Mouse (Mus musculus) liver (tissue): ENCODE measurements around the gene Ssu72.

Experiments used
- DNase-seq: peaks from one replicate; pipeline ENCODE4 v3.0.0-alpha.2; 2020; ENCODE audit warnings: mixed read lengths

Gene Ssu72

DNA sequence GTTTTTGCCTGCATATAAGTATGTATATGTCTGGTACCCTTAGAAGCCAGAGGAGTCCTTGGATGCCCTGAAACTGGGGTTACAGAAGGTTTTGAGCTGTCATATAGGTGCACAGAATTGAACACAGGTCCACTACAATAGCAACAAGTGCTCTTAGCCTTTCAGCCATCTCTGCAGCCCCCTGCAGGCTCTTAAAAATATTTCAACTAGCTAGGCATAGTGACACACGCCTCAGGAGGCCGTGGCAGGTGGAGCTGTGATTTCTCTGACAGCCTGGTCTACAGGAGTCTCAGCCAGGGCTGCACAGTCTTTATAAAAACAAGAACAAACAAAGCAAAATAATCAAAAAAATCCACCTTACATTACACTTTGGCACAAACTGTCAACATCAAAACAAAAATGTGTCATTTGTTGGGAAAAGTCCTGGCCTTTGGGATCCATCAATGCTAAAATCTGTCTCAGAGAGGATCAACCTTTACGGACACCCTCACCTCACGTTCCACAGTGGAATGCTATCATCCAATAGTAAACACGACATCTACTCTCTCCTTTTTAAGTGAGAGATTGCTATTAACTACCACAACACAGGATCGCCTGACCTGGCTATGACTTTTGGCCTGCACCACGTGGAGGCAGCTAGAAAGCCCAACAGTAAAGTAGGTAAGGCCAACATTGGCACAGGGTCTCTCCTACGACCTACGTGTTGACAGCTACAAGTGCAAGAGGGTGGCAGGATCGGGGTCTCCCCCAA is 55.4 kb downstream of the Ssu72 start:
- peak; percentile 49 for DNase-seq

- peak; percentile 97 for DNase-seq
These were observed 56.2 kb downstream of the Ssu72 start, which contains the start of gene Atad3a for GRCm38 (mm10) chr4:155760613-155761355. Atad3a (minus strand) TSS chr4:155761093.

GRCm38 (mm10) chr4:155761356-155762099 is 56.9 kb downstream of the Ssu72 start:
- no peak for DNase-seq

DNA sequence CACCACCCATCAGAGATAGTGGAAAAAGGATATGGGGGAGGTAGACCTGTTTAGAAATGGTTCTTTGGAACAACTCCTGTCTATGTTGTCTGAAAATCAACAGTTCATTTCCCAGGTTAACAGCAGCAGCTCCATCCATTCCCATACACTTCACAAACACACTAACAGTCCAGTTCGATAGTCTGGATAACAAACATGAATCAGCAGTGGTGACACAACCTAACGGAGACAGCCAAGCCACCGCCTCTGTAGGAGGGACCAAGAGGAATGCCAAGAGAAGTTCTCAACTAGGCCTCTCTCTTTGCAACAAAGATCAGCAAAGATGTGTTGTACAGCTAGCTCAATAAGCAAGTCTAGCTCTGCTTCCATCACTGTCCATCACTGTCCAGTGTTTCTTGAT is 57.8 kb downstream of the Ssu72 start:
- DNase-seq = no peak

DNA sequence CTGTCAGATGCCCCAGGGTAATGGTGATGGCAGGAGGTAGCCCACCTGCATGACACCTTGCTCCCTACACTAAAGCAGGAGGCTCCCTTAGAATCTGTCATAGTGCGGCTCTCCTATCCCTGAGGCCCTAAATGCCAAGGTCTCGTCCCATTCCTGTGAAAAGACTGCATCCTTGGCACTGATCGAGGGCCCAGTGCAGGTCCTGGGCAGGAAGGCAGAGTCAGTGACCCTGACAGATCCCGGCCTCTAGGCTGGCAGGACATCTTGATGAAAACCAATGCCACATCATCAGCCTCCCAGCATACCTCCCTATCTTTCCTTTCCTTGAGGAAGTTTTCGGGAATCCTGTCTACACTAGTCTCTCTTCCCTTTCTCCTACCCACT is 64.9 kb downstream of the Ssu72 start:
- no peak for DNase-seq

- peak; percentile 91 for DNase-seq
These were observed 65.4 kb downstream of the Ssu72 start for GRCm38 (mm10) chr4:155769880-155770512.

GRCm38 (mm10) chr4:155770626-155771025 is 66.0 kb downstream of the Ssu72 start:
- DNase-seq = no peak

- no peak for DNase-seq
These were observed 67.1 kb downstream of the Ssu72 start for GRCm38 (mm10) chr4:155771706-155772105.

DNA sequence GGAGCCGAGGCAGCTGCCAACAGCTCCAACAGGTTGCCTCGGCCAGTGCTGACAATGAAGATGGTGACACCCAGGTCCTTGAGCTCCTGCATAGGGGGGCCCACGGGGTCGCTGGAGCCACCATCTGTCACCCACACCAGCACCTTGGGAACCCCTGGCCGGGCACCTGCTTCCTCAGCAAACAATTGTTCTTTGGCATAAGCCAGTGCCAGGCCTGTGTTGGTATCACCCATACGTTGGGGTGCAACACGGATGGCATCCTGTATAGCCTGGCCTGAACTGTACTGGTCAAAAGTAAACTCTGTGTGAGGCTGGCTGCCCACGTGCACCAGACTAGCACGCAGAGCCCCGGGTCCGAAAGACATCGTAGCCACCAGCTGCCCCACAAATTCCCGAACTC is 68.2 kb downstream of the Ssu72 start:
- no peak for DNase-seq

GRCm38 (mm10) chr4:155773335-155774078 is 68.9 kb downstream of the Ssu72 start:
- no peak for DNase-seq

- peak; percentile 91 for DNase-seq
These were observed 69.7 kb downstream of the Ssu72 start, which contains the start of gene Vwa1 for GRCm38 (mm10) chr4:155774280-155774754. Vwa1 (minus strand) TSS chr4:155774698.

GRCm38 (mm10) chr4:155774971-155775740 is 70.6 kb downstream of the Ssu72 start:
- no peak for DNase-seq

GRCm38 (mm10) chr4:155775855-155776254 is 71.3 kb downstream of the Ssu72 start:
- no peak for DNase-seq

DNA sequence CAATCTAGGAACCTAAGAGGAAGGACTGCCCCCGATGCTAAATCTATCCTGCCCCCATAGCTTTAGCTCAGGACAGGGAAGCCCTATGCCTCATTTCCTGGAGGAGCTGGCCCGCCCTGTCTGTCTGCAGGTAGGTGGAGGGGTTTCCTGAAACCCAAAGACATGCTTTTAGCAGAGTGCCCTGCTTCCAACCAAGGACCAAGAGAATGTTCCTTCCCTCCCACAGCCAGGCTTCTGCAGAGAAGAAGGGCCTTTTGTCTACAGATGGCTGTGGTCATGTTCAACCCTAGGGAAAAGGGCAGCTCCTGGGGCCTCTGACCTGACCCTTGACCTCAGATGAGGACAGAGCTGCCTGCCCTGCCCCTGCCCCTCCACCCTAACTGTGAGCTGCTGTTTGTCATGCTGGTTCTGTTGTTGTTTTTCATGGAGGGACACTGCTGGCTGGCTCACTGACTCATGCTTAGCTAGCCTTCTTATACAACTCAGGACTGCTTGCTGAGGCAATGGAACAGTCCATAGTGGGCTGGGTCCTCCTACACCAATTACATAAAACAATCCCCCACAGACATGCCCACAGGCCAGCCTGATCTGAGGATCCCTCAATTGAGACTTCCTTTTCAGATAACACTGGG is 72.2 kb downstream of the Ssu72 start:
- no peak for DNase-seq

- no peak for DNase-seq
These were observed 73.2 kb downstream of the Ssu72 start for GRCm38 (mm10) chr4:155777816-155778215.

DNA sequence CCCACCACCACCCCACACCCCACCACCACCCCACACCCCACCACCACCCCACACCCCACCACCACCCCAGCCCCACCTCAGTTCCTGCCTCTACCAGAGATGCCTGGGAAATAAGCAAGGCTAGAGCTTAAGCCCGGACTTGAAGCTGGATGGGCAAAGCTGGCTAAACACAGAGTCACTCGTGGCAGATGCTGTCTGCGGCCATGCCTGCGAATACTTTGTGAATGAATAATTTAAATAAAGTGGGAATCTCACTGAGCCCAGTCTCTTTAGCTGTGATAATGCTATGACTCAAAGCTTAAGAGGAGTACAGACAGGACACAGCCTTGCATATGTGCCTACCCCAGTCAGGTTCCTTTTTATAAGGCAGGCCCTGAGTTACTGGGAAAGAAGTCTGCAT is 74.9 kb downstream of the Ssu72 start:
- no peak for DNase-seq

GRCm38 (mm10) chr4:155780895-155781294 is 76.3 kb downstream of the Ssu72 start:
- DNase-seq = no peak
